Mouse (Mus musculus) cortical plate, adult 2 months (tissue): ENCODE results near the gene Dhdh.

Experiments used
- CTCF ChIP-seq: fragments of 200-500 bp; IDR thresholded peaks from 2 replicates; pipeline ENCODE4 v1.5.1; 2011; ENCODE audit warnings: mild to moderate bottlenecking, control low read depth, low read length; ENCODE audit not compliant: insufficient read depth; ENCODE audit errors: extremely low read depth
- POLR2A ChIP-seq: fragments of 200-500 bp; IDR thresholded peaks from 2 replicates; pipeline ENCODE4 v1.6.1; 2011; ENCODE audit warnings: mild to moderate bottlenecking, low read length, control low read depth; ENCODE audit not compliant: insufficient read depth; ENCODE audit errors: extremely low read depth

GRCm38 (mm10) chr7:45486158-45486557, 2.4 kb downstream of the Dhdh start:
- TF ChIP-seq CTCF: no peak
- TF ChIP-seq POLR2A: no peak
